Mouse (Mus musculus): Measurements from ENCODE around the gene Tmem18. TPM values are rescaled to one million over a fixed set of nuclear protein-coding genes. Genes with fewer than 3 reads are reported as not detected.

Gene Tmem18
- total RNA-seq, 2 experiments from 2014 or later, result 9.8 to 10.1 TPM

Small RNAs within 50 kb of the gene (microRNA-seq; reads per million reads assigned to microRNA genes)
- 0 reads per million in 2 experiments for gene Gm25243

Other genes starting within 250 kb of the Tmem18 start
- 1 to 10 TPM in 1 of 2 experiments, under 1 TPM in 1; 0.93 to 1.1 TPM for gene Sntg2, start 211.1 kb upstream of the Tmem18 start, total RNA-seq (2021)